Mouse (Mus musculus) gastrocnemius, adult 2 months (tissue): Measurements from ENCODE around the gene Tctex1d1. TPM values are rescaled to one million over a fixed set of nuclear protein-coding genes. Genes with fewer than 3 reads are reported as not detected.
A peak's percentile ranks its signal among the peaks of the same experiment; 100 is the strongest.

Experiments used
- DNase-seq: peaks from one replicate; pipeline ENCODE4 v3.0.0; 2022
- H3K27ac ChIP-seq: fragments of 200-600 bp; 2 replicates; pipeline ENCODE4 v1.8.1; 2022; ENCODE audit warnings: mild to moderate bottlenecking
- H3K4me3 ChIP-seq: fragments of 200-600 bp; 2 replicates; pipeline ENCODE4 v1.8.1; 2022; ENCODE audit warnings: mild to moderate bottlenecking, moderate library complexity
- CTCF ChIP-seq: fragments of 200-600 bp; IDR thresholded peaks from 2 replicates; pipeline ENCODE4 v1.8.1; 2022; ENCODE audit warnings: antibody characterized with exemption, mild to moderate bottlenecking, moderate library complexity
- intact Hi-C: fragments of 180-260 bp; cut with DNase I; formaldehyde crosslinking; loops from one replicate; pipeline ENCODE4 v1.15.1; 2025
- total RNA-seq, 2 experiments: library from RNA; stranded (reverse); gene quantifications; 2 replicates each; pipeline ENCODE4 v1.2.3; 2021

Tctex1d1 gene
- total RNA-seq, 2 experiments from 2014 or later, result not detected

DNA sequence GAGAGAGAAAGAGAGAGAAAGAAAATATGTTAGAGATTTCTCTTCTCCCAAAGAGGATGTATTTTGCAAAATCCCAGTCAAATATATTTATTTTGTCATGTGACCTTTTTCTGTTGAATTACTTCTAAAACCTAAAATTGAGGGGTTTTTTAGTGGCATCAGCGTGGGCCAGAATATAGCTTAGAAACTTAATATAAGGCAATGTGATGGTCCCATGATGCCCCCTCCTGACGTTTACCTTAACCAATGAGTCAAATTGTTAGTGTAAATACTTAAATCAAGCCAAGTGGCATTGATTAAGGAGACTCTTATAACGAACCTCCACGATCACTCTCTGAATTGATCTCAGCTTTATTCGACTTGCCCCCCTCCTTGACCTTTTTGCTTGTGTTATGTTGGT lies 4.2 kb upstream of the Tctex1d1 start:
- DNase-seq, result no peak
- TF ChIP-seq CTCF, result no peak
- intact Hi-C loops, result no loop called here
- Histone ChIP-seq H3K27ac (no peak overlapping the region), H3K4me3 (no peak overlapping the region)

DNA sequence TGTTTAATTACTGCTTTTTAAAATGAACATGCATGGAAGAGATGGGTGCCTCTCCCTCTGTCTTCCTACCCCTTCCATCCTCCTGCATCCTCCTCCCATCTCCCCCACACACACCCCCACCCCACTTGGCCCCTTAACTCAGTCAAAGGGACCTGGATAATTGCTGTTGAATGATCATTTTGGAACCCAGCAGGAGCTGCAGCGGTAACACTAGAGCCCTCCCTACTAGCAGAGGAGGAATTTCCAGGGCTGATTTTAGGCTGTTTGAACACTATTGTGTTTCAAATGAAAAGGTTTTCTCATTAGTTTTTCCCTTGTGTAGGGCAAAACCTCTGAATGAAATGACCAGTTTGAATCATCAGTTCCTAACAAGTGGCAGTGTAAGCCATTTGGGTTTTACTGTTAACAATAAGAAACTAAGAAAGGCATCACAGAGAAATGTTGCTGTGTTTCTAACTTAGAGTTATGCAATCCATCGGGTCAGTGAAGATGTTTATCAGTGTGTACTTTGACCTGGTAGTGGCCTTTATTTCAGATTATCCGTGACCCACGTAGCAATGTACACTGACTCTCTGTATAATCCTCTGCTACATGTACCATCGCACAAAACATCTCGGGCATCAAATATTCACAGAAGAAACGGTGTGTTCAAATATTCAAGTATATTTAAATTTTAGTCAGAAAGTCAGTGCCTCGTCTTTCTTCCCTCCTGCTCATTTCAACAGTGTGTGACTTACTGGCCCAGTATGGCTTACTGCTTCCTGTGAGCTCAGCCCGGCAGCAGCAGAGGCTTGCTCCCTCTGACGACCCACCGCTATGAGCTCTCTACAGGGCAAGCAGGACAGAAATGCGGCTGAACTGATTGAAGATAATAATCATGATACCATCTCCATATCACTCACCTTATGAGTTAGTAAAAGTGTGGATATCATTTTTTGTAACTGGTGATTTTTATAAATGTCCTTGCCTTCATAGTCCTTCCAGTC lies 1.8 kb upstream of the Tctex1d1 start:
- no peak for DNase-seq
- intact Hi-C loops, result no loop called here
- no peak overlapping the region for H3K4me3 ChIP-seq
- TF ChIP-seq CTCF, result no peak
- no peak overlapping the region for H3K27ac ChIP-seq

DNA sequence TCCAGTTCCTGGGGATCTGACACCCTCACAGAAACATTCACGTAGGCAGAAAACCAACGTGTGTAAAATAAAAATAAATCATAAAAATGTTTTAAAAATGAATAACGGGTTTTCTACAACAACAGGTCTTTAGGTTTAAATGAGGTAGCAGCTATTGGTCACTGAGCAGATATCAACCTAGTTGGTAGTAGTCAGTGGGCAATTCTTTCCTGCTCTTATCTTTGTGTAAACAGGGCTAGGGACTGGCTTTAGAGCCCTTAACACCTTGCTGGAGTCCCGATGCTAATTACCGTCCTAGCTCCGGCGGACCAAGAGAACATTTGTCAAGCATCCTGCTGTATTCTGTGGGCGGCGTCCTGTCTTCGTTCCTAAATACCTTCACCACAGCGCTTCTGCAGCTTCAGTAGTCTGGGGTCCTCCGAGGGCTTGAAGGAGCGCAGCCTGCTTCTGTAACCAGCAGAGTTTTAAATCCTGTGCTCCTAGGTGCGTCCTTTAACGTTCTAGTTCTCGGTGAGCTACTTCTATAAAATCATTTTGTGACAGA lies 556 bp upstream of the Tctex1d1 start:
- H3K4me3 ChIP-seq, result peak overlapping the region; percentile 26; the same call in 1 of the 2 replicates
- no peak overlapping the region for H3K27ac ChIP-seq
- TF ChIP-seq CTCF, result no peak
- DNase-seq, result no peak
- intact Hi-C loops, result no loop called here

DNA sequence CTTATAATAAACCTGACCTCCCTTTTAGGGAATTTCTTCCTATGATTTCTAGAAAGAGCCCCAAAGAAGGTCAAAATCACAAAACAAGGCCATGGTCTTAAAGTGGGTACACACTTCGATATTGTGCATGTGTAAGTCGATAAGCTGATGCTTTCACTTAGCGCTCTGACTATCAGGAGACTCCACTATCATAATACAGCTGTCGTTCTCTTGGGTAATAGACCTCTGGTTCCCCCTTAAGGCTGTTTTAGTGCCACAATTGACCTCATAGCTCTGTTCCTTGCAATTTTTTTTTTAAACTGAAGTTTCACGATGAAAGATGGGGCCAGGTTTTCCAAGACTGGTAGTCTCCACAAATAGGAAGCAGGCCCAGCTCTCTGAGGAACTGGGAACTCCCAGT lies 979 bp downstream of the Tctex1d1 start:
- no peak overlapping the region for H3K27ac ChIP-seq
- intact Hi-C loops, result no loop called here
- no peak for DNase-seq
- H3K4me3 ChIP-seq, result peak overlapping the region; percentile 49
- TF ChIP-seq CTCF, result no peak

DNA sequence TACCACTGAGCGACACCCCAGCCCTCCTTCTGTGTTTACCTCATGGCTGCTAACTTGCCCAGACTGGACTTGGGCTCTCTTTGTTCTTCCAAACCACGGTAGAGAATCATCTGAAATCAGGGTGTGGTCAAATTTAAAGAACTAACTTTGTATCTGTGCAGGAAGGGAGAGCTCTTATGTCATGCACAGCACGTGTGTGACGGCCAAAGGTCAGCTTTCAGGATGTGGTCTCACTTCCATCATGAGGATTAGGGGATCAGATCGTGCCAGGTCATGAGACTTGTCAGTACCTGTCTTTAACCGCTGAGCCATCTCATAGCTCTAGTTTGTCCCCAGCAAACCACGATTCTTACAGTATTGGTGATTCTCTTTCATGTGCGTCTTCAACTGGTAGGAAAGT lies 3.3 kb downstream of the Tctex1d1 start:
- Histone ChIP-seq H3K4me3 (no peak overlapping the region), H3K27ac (no peak overlapping the region)
- TF ChIP-seq CTCF, result no peak
- no peak for DNase-seq
- intact Hi-C loops, result no loop called here

DNA sequence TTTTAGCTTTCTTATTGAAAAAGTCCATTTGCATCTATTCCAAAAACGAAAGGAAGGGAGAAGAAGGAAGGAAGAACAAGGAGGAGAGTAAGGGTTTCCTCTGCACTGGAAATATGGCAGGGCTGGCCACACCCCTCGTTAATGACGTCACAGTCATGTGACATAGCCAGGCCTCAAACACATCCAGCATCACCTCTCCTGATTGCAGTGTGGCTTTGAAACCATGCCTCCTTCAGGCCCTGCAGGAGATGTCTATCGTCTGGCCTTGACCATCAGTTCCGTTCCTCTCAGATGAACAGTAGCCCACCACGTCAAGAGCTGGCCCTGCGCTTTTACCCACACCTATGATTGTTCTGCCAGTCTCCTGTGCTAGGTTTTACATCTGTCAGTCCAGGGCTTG lies 7.8 kb downstream of the Tctex1d1 start:
- no peak for TF ChIP-seq CTCF
- no peak for DNase-seq
- intact Hi-C loops, result loop anchor here (2.0 kb wide), 1 partner anchor 361 kb away; no protein-coding TSS in a partner anchor
- no peak overlapping the region for H3K4me3 ChIP-seq
- no peak overlapping the region for H3K27ac ChIP-seq

DNA sequence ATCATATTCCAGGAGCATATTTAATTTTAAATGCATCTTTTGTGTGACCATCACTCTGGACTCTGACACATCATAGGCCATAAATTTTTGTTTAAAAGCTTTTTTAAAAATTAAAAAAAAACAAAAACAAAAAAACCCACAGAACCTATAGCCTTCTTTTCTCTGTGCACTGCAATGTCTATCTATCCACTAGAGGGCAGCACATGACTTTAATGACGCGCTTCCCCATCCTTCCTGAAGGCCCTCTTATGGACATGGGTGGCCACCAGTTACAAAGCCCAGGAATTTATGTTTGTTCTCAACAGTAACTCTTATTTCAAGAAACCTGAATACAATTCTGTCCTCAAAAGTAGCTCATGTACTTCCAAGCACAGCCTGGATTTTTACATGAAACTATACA lies 8.5 kb downstream of the Tctex1d1 start:
- peak; percentile 85 for TF ChIP-seq CTCF
- intact Hi-C loops, result loop anchor here (1.0 to 2.0 kb wide), 2 partner anchors 159 to 360 kb away; no protein-coding TSS in a partner anchor
- peak; percentile 29 for DNase-seq
- Histone ChIP-seq H3K27ac (no peak overlapping the region), H3K4me3 (no peak overlapping the region)

DNA sequence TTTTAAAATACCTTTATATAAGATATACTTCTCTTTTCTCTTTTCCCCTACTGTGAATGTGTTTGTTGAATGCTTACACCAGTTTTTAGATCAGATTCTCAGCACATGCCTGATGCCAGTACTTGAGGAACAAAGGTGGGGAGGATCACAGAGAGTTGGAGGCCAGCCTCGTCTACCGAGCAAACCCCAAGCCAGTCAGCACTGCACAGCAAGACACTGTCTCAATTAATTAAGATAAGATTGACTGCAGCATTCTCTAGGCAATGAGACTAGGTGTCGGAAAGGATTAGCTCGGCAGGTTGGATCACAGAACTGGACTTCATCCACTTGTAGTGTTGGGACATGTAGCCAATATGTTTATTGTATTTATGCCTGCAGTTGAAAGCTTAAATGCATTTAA lies 8.9 kb downstream of the Tctex1d1 start:
- no peak for DNase-seq
- H3K4me3 ChIP-seq, result no peak overlapping the region
- H3K27ac ChIP-seq, result no peak overlapping the region
- no peak for TF ChIP-seq CTCF
- intact Hi-C loops, result loop anchor here (1.0 to 2.0 kb wide), 2 partner anchors 159 to 359 kb away; no protein-coding TSS in a partner anchor

DNA sequence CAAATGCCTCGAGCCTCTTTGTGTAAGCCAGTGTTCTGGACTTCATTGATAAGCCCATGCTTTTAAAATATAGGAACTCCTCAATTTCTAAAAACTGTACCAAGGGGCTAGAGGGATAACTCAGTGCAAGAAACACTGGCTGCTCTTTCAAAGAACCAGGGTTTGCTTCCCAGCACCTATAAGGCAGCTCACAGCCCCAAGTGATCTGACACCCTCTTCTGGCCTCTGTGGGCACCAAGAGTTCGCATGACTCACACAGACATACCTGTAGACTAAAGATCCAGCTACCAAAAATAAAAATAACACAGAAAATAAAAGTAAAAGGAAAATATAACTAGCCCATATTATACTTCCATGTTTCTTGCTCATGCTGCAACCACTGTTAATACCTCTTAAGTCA lies 9.3 kb downstream of the Tctex1d1 start:
- TF ChIP-seq CTCF, result no peak

DNA sequence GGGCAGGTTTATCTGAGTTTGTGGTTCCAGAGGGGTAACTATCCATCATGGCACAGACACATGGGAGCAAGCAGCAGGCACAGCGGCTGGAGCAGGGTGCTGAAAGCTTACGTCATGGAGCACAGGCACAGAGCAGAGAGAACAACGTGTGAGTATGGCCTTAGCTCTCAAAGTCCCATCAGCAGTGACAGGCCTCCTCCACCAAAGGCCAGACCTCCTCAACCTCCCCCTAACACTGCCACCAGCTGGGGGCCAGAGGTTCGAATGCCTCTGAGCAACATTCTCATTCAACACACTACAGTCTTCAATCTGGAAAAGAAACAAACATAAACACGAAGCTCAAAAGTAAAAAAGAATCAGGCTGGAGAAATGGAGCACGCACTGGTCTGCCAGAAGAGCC lies 10.1 kb downstream of the Tctex1d1 start:
- no peak for TF ChIP-seq CTCF
- Histone ChIP-seq H3K4me3 (no peak overlapping the region), H3K27ac (no peak overlapping the region)
- DNase-seq, result no peak
- intact Hi-C loops, result no loop called here

More for the DNA sequence above, 9.3 kb downstream of the Tctex1d1 start:
- DNase-seq, result no peak
- intact Hi-C loops, result loop anchor here (1.0 to 2.0 kb wide), 2 partner anchors 159 to 359 kb away; no protein-coding TSS in a partner anchor
- no peak overlapping the region for H3K27ac ChIP-seq
- no peak overlapping the region for H3K4me3 ChIP-seq

DNA sequence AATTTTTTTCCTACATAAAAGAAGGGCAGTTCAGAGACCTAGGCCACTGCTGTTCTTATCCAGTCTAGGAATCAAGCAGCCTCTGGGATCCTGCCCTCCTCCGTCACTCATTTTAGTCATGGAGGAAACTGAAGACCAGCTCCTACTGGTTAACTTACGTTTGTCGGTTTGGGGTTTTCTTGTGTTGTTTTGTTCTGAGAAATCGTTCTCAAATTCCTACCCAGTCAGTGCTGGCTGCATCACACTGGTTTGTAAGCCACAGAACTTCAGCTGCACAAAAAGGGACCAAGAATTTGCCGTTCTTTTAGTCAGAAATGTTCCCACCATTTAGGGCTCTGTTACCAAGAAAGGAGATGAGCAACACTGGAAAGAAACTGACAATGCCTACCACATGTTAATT lies 11.0 kb downstream of the Tctex1d1 start:
- no peak overlapping the region for H3K4me3 ChIP-seq
- intact Hi-C loops, result no loop called here

DNA sequence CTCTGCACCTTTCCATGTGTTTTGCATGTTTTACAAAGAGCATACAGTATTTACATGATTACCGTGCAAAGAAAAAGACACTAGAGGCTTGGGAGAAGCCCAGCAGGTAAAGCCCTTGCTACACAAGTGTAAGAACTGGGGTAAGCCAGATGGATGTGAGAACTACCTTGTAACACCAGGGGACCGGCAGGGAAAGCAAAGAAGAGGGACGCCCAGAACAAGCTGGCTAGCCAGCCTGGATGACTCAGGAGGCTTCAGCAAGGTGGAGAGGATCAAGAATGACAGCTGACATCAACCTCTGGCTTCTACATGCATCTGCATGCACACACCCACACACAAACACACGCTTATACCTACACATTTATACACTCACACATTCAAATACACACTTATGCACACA lies 11.6 kb downstream of the Tctex1d1 start:
- intact Hi-C loops, result no loop called here
- no peak for DNase-seq
- Histone ChIP-seq H3K27ac (no peak overlapping the region), H3K4me3 (no peak overlapping the region)
- TF ChIP-seq CTCF, result no peak

More for the DNA sequence above, 11.0 kb downstream of the Tctex1d1 start:
- no peak for TF ChIP-seq CTCF
- no peak for DNase-seq
- H3K27ac ChIP-seq, result no peak overlapping the region
